Mouse (Mus musculus) kidney, postnatal 36 days (tissue): ENCODE results near the gene Csf1.
A peak's percentile ranks its signal among the peaks of the same experiment; 100 is the strongest.

ENCODE experiments used
- DNase-seq, 2 experiments: peaks; one replicate each; pipeline ENCODE4 v3.0.0; 2021 to 2022; ENCODE audit warnings: mixed read lengths in 2 of 2

Gene Csf1

GRCm38 (mm10) chr3:107759929-107760581 is at the start of gene Csf1:
Gene Csf1 (minus strand): TSS chr3:107760469.
- DNase-seq, result peak; percentile 84 to 89

DNA sequence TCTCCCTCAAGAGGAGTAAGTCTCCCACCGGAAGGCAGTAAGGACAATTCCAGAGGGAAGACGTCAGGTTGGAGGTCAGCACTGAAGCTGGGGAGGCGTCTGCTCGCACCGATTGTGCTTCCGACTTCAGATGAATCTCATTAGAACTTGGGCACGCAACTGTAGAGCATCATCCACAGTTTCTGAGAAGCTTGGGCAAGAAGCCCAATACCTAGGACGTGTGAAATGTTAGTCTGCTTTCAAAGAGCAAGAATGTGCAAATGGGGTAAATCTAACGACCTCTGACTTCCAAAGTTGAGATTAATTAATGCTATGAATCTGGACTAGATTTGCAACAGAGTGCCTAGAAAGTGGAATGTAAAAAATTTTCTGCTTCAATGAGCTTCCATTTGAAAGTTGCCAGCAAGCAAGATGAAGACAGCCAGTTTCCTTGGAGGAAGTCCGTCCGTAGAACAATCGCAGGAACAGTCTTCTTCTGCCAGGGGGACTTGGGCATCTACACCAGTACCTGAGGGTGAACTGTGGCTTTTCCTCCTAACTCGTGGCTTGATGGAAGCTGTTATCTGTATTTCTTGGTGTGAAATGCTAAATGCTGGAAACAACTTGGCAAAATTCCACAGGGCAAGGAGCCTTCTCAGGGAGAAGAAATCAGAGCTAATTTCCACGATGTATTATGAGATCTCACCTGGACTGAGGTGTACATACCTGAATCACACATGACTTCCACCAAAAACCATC is 47.9 kb upstream of the Csf1 start:
- DNase-seq, result peak; percentile 30 to 55

- DNase-seq, result peak in 1 of 2 experiments; percentile 34
Observed at GRCm38 (mm10) chr3:107807386-107807974, 47.2 kb upstream of the Csf1 start.

DNA sequence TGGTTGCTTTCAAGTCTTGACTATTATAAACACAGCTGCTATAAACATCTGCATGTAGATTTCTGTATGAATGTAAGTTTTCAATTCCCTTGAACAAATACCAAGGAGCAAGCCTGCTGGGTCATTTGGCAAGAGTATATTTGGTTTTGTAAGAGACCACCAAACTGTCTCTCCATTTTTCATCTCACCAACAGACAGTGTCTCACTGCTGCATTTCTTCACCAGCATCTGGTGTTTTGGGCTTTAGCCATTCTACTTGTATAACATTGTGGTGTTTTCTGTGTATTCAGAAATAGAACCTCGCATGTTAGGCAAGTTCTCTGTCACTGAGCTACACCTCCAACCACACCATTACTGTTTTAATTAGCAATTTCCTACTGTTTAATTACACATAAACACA is 46.6 kb upstream of the Csf1 start:
- no peak for DNase-seq

DNA sequence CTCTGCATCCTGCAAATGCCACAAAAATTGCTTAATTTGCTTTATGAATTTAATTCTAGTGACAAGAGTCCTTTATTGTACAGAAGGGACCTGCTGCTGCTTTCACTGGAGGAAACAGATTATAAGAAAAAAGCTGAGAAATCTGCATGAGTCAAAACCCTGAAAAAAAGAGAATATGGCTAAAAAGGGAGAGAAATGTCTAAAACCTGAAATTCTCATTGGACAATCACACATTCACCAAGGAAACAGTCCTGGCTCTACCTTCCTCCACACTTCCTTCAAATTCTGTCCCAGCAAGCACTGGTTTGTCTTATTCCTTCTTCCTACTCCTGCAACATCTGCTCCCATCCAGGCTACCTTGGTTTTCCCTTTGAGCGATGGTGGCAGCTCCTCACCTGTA is 44.5 kb upstream of the Csf1 start:
- DNase-seq, result no peak

- DNase-seq, result no peak
Observed at GRCm38 (mm10) chr3:107802185-107802946, 42.1 kb upstream of the Csf1 start.

DNA sequence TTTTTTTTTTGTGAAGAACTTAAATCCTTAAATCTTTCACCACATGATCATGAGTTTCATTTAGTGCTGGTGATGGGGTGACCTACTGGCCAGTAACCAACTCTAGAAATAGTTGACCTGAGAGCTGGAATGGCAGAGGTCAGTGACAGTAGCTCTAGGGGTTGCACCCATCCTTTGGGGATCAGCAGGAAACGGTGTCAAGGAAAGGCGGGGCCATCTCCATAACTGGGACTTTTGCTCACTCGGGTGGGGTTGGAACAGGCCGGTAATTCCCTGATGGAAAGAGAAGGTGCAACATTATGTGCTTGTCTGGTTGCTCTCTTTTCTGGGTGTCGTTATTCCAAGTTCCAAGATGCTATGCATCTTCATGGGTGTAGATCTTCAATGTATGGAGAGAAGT is 38.7 kb upstream of the Csf1 start:
- DNase-seq, result peak in 1 of 2 experiments; percentile 29

GRCm38 (mm10) chr3:107796191-107796983 is 36.1 kb upstream of the Csf1 start:
- DNase-seq, result peak in 1 of 2 experiments; percentile 26

DNA sequence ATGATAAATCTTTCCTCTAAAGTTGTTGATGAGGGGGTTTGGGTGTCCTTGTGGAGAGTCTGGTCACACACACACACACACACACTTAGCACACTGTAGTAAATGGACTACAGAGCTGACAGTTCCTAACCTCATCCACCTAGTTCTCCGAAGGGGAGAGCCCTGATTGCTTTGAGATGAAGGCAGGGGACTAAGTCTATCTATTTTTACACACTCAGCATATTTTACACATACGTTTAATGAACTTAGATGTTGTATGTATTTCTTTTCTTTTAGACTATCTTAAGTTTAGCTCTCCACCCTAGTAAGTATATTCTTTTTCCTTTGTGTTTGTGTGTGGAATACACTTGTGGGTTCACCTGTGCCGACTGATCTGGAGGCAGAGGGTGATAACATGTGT is 34.6 kb upstream of the Csf1 start:
- no peak for DNase-seq

DNA sequence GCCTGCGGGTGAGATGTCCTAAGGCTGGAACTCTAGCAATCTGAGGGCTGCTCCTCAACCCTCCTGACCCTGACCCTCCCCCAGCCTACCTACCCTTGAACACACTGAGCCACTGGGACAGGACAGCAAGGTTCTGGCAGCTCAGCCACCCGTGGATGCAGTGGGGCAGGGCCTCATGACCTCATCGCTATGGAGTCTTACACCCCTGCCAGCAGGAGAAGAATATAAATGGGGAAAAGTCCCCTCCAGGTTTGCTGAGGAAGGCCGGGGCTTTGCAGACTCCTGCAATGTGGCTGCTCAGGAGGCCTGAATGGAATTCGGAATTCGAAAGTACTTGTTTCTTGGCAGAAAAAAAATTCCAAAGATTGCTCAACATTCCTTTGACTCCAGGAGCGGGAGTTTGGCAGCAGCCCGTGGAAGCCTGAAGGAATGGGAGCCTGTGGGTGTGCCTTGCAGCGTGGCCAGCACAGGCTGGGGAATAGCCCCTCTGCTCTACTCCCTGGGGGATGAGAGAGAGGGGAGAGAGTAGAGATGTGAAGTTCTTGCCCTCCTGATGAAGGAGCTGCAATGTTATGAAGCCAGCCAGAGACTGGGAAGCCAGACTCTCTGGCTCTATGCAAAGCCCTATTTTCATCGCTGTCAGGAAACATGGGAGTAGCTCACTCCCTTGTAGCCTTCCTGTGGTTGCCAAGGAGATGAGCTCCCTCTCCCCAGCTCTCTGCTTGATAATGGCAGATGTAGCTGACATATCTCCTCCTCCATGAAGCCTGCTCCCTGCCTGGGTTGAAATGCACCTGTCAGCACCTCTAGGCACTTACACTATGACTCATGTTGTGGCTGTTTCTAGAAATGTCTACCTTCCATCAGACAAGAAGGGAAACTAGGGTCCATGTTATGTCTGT is 33.3 kb upstream of the Csf1 start:
- DNase-seq, result peak; percentile 73 to 79

- DNase-seq, result no peak
Observed at GRCm38 (mm10) chr3:107792736-107793135, 32.5 kb upstream of the Csf1 start.

DNA sequence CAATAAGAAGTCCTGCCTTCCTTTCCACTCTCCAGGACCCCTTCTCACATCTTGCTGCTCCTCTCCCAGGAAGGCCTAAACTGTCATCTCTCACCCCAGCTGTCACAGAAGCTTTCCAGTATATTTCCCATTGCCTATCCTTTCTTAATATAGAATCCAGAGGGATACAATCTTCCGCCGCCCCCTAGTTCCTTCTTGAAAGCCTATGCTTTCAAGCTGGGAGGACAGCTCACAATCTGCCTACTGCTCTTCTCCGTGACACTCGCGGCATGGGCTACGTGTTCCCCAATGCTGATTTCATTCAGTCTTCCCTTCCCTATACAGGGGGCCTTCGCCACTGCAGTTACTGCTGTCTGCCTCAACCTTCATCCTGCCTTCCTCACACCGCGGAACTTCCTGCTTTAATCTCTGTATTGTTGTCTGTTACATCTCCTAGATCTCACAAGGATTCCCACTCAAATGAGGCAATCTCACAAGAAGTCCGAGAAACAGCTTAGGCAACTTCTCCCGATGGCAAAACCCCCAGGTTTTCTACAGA is 30.6 kb upstream of the Csf1 start:
- no peak for DNase-seq

DNA sequence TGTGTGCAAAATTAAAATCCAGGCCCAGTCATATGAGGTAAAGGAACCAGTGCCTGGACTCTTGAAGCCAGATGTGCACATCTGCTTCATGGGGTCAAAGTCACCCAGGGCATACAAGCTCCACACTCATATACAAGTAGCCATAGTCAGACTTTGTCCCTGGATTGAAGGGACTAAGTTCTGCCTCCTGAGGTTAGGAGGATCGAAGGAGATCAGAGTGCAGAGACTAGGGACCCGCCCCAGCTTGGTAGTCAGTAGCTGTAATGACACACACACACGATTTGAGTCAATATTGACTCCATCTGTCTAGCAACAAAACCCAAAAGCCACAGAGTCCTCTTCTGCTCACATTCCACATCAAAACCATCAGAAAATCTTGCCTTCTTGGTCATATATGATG is 30.0 kb upstream of the Csf1 start:
- DNase-seq, result no peak

DNA sequence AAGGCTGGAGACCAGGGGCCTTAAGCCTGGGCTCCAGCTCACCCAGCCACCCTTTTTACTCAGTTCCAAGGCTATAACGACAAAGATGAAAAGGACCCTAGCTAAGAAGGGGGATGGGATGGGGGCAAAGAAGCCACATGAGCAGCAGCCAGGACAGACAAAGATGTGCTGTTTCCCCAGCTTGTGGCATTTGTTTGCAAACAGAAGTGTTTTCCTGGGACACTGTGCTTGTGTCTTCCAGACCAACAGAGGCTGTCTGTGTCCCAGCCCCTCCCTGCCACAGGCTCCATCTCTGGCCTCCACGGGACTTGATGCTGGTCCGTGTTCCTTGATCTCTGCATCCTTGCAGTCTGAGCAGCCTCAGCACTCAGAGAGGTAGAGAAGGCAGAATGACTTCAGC is 28.6 kb upstream of the Csf1 start:
- DNase-seq, result no peak

DNA sequence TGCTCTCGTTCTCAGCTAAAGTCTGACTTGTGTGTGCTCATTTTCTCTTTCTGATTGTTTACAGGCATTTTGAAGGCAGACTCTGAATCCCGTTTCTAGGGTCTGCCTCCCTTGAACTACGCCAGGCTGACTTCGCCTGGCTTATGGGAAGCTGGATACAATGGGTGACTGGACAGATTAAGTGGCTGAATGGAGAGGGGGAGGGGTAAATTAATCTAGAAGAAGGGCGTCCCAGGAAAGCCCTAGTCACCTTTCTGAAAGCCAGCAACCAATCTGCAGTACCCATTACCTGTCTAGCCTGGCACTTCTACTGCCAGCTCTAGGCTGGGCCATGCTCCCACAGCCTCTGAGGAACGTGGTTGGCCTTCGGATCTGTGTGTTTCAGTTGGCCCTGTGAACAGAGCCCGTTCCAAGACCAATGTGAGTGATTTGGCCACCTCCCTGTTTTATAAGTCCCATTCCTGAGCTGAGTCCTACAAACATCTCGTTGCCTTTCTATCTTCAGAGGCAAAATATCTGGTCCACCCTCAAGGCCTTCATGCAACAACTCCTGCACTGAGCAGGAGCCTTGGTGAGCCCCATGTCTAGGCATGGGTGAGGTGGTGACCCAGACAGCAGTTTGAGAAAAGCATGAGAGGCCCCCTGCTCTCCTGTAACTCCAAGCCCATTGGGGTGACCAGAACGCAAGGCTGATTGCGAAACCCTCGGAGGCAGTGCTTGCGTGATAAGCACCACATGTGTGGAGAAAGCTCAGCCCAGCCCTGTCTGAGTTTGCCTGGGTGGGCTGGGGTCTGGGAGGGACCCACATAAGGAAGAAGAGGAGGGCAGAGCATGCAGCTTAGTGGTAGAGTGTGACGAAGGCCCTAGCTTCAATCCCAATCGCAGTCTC is 27.6 kb upstream of the Csf1 start:
- DNase-seq, result no peak

- DNase-seq, result peak; percentile 53 to 62
Observed at GRCm38 (mm10) chr3:107786980-107787612, 26.8 kb upstream of the Csf1 start.

DNA sequence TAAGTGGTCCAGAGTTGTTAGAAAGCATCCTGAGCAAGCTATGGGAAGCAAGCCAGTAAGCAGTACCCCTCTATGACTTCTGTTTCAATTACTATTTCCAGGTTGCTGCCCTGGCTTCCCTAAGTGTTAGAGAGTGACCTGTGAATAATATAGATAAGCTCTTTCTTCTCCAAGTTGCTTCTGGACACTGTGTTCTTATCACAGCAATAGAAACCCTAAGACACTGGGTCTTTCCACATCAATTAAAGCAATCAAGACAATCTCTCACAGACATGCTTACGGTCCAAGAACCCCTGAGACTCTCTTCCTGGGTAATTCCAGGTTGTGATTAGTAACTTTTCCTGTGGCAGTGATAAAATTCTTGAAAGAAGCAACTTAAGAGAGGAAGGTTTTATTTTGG is 26.1 kb upstream of the Csf1 start:
- DNase-seq, result no peak

DNA sequence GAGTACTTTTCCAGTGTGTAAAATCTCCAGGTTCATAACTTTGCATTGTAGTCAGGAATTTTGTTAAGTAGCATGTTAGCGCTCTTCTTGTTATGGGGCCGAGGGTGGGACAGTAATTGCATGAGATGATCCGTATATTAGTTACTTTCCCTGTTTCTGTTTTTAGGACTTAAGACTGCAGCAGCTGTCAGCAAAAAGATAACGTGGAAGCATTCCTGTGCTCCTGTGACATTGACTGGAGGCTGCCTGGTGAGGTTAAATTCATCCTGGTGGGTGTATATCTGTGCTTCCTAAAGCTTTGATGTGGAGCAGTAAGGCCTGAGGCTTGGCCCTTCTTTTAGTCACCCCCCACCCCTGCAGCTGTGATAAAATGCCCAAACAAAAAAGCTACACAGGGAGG is 25.3 kb upstream of the Csf1 start:
- DNase-seq, result no peak

- DNase-seq, result no peak
Observed at GRCm38 (mm10) chr3:107783315-107783714, 23.0 kb upstream of the Csf1 start.

DNA sequence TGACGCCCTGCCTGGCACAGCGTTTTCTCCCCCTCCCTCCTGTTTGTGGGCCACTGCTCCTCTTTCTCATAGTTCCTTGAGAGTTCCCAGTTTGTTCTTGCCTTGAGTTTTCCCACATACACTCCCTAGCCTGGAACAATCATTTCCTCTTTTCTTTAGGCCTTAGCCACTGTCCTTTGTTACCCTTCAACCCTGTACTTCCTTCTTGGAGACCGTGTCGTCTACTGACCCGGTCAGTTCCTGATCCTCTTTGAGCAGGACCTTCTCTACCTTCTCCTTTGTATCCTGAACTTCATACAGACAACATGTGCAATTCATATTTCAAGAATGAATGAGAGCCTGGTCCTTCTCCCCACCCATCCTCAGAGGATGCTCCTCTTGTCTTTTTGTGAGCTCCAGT is 21.0 kb upstream of the Csf1 start:
- DNase-seq, result no peak
